In genomic region chr17:14445611-14446010, GRCm38 (mm10) we compare ENCODE assay signal across 16 mouse cellular contexts.
DNase-seq lines count a peak whose midpoint lies in the region.
"Had no signal": no experiment of that assay in that cellular context is flagged by ENCODE, and none has a peak within 500 bp of the region (broad histone marks: within the 10 kb centered on the region; RNA-seq: fewer than 3 reads in every experiment).

No protein-coding gene starts in this region.

- intact Hi-C loops in left cerebral cortex, postnatal 14 days (cut with DNase I): no loop called here

- DNase-seq in layer of hippocampus, adult 11-12 months (ENCODE audit: low spot score): peak; percentile 27
- no peak for DNase-seq in layer of hippocampus, postnatal 25 days (ENCODE audit: extremely low spot score in 1 of 2, low spot score in 1 of 2)
- peak; percentile 10 to 19 for DNase-seq in left cerebral cortex, postnatal 14 days (ENCODE audit: low spot score in 2 of 2)
- no peak for DNase-seq in left cerebral cortex, adult 8-10 months (ENCODE audit: low spot score in 2 of 2)
- peak; percentile 16 for DNase-seq in layer of hippocampus, adult 9-10 months (ENCODE audit: low spot score)
- DNase-seq in adipocyte (ENCODE audit: low spot score): no peak
- no peak for DNase-seq in neural tube, embryonic 10.5 days (ENCODE audit: extremely low spot score, low spot score)
- DNase-seq: adrenal gland, adult 2 months; adrenal gland, postnatal 10 days; adrenal gland, postnatal 25 days; B cell, adult 2 months; cerebellum, adult 11-12 months; cerebellum, adult 2 months; cerebellum, adult 9-10 months; cerebellum, postnatal 10 days; cerebellum, postnatal 25 days had no signal

Comparison
In these comparisons a context has a peak if more than half of its experiments do, and no peak if none do; other contexts are left out.
1. DNase-seq: peak in layer of hippocampus, adult 11-12 months (single experiment), left cerebral cortex, postnatal 14 days (2 of 2) and layer of hippocampus, adult 9-10 months (single experiment); none in layer of hippocampus, postnatal 25 days (0 of 2), left cerebral cortex, adult 8-10 months (0 of 2), adipocyte (single experiment) and neural tube, embryonic 10.5 days (single experiment).